Mouse (Mus musculus): Measurements from ENCODE around the gene Bahcc1. TPM values are rescaled to one million over a fixed set of nuclear protein-coding genes. Genes with fewer than 3 reads are reported as not detected.

The Bahcc1 gene
- polyA plus RNA-seq, 1 experiment from 2014 or later, result 0.84 TPM

- no peak overlapping the region for H3K9ac ChIP-seq (ENCODE audit: low read depth, low read length)
Measured at GRCm38 (mm10) chr11:120238306-120238705, 5.6 kb downstream of the Bahcc1 start.

GRCm38 (mm10) chr11:120238751-120239359, 6.1 kb downstream of the Bahcc1 start:
- H3K4me3 ChIP-seq (ENCODE audit: low read depth, low read length), result no peak overlapping the region
- 0 out of 2 replicates have a peak, but pooled peaks have one; percentile 5 for ATAC-seq (ENCODE audit: low read depth)
- no peaks in the 10 kb centered on the region for H3K9me3 ChIP-seq (replicated peaks; ENCODE audit: control insufficient read depth, low read length)
- peaks cover 66% of the 10 kb centered on the region for H3K27me3 ChIP-seq (ENCODE audit: control insufficient read depth, insufficient read depth, low read depth, low read length)
- H3K36me3 ChIP-seq (ENCODE audit: control insufficient read depth, insufficient read depth), result no peaks in the 10 kb centered on the region
- peaks cover 18% of the 10 kb centered on the region for H3K4me1 ChIP-seq (ENCODE audit: control insufficient read depth, low read depth, low read length)
- no peak overlapping the region for H3K4me2 ChIP-seq (ENCODE audit: low read depth, low read length)
- WGBS (ENCODE audit: insufficient replicate concordance), result 21% methylated on average over 7 of the region's 8 CpGs
- no peak overlapping the region for H3K9ac ChIP-seq (ENCODE audit: low read depth, low read length)
- peak overlapping the region; percentile 19; the same call in 1 of the 2 replicates for H3K27ac ChIP-seq (ENCODE audit: low read length)

More at GRCm38 (mm10) chr11:120238306-120238705, 5.6 kb downstream of the Bahcc1 start:
- no peak for ATAC-seq (ENCODE audit: low read depth)
- Histone ChIP-seq H3K4me1 (ENCODE audit: control insufficient read depth, low read depth, low read length) (peaks cover 21% of the 10 kb centered on the region), H3K27ac (ENCODE audit: low read length) (no peak overlapping the region), H3K4me3 (ENCODE audit: low read depth, low read length) (no peak overlapping the region), H3K4me2 (ENCODE audit: low read depth, low read length) (peak overlapping the region; percentile 71), H3K36me3 (ENCODE audit: control insufficient read depth, insufficient read depth) (no peaks in the 10 kb centered on the region), H3K27me3 (ENCODE audit: control insufficient read depth, insufficient read depth, low read depth, low read length) (peaks cover 72% of the 10 kb centered on the region), H3K9me3 (replicated peaks; ENCODE audit: control insufficient read depth, low read length) (no peaks in the 10 kb centered on the region)
- WGBS (ENCODE audit: insufficient replicate concordance), result 25% methylated on average over 8 of the region's 8 CpGs

GRCm38 (mm10) chr11:120239581-120239991, 6.8 kb downstream of the Bahcc1 start:
- no peak overlapping the region for H3K9ac ChIP-seq (ENCODE audit: low read depth, low read length)
- ATAC-seq (ENCODE audit: low read depth), result no peak
- H3K36me3 ChIP-seq (ENCODE audit: control insufficient read depth, insufficient read depth), result no peaks in the 10 kb centered on the region
- H3K4me3 ChIP-seq (ENCODE audit: low read depth, low read length), result no peak overlapping the region
- 20% methylated on average over 11 of the region's 11 CpGs for WGBS (ENCODE audit: insufficient replicate concordance)
- H3K27ac ChIP-seq (ENCODE audit: low read length), result no peak overlapping the region
- peak overlapping the region; percentile 24 for H3K4me2 ChIP-seq (ENCODE audit: low read depth, low read length)
- H3K27me3 ChIP-seq (ENCODE audit: control insufficient read depth, insufficient read depth, low read depth, low read length), result peaks cover 59% of the 10 kb centered on the region
- no peaks in the 10 kb centered on the region for H3K9me3 ChIP-seq (replicated peaks; ENCODE audit: control insufficient read depth, low read length)
- H3K4me1 ChIP-seq (ENCODE audit: control insufficient read depth, low read depth, low read length), result peaks cover 17% of the 10 kb centered on the region

GRCm38 (mm10) chr11:120240206-120240605, 7.5 kb downstream of the Bahcc1 start:
- Histone ChIP-seq H3K4me1 (ENCODE audit: control insufficient read depth, low read depth, low read length) (peaks cover 17% of the 10 kb centered on the region), H3K9ac (ENCODE audit: low read depth, low read length) (no peak overlapping the region), H3K9me3 (replicated peaks; ENCODE audit: control insufficient read depth, low read length) (no peaks in the 10 kb centered on the region), H3K27me3 (ENCODE audit: control insufficient read depth, insufficient read depth, low read depth, low read length) (peaks cover 54% of the 10 kb centered on the region), H3K4me3 (ENCODE audit: low read depth, low read length) (no peak overlapping the region), H3K36me3 (ENCODE audit: control insufficient read depth, insufficient read depth) (no peaks in the 10 kb centered on the region), H3K27ac (ENCODE audit: low read length) (no peak overlapping the region), H3K4me2 (ENCODE audit: low read depth, low read length) (peak overlapping the region; percentile 24; the same call in 1 of the 2 replicates)
- peak; percentile 33; the same call in 1 of the 2 replicates for ATAC-seq (ENCODE audit: low read depth)
- WGBS (ENCODE audit: insufficient replicate concordance), result 7% methylated on average over 10 of the region's 10 CpGs

GRCm38 (mm10) chr11:120240941-120241890, 8.5 kb downstream of the Bahcc1 start:
- H3K4me2 ChIP-seq (ENCODE audit: low read depth, low read length), result no peak overlapping the region
- H3K27ac ChIP-seq (ENCODE audit: low read length), result no peak overlapping the region
- H3K4me3 ChIP-seq (ENCODE audit: low read depth, low read length), result no peak overlapping the region
- no peak for ATAC-seq (ENCODE audit: low read depth)
- peaks cover 44% of the 10 kb centered on the region for H3K27me3 ChIP-seq (ENCODE audit: control insufficient read depth, insufficient read depth, low read depth, low read length)
- peaks cover 13% of the 10 kb centered on the region for H3K4me1 ChIP-seq (ENCODE audit: control insufficient read depth, low read depth, low read length)
- no peak overlapping the region for H3K9ac ChIP-seq (ENCODE audit: low read depth, low read length)
- no peaks in the 10 kb centered on the region for H3K36me3 ChIP-seq (ENCODE audit: control insufficient read depth, insufficient read depth)
- 62% methylated on average over 29 of the region's 29 CpGs for WGBS (ENCODE audit: insufficient replicate concordance)
- no peaks in the 10 kb centered on the region for H3K9me3 ChIP-seq (replicated peaks; ENCODE audit: control insufficient read depth, low read length)

GRCm38 (mm10) chr11:120241981-120242725, 9.4 kb downstream of the Bahcc1 start:
- ATAC-seq (ENCODE audit: low read depth), result no peak
- no peaks in the 10 kb centered on the region for H3K9me3 ChIP-seq (replicated peaks; ENCODE audit: control insufficient read depth, low read length)
- H3K4me1 ChIP-seq (ENCODE audit: control insufficient read depth, low read depth, low read length), result peaks cover 13% of the 10 kb centered on the region
- no peak overlapping the region for H3K9ac ChIP-seq (ENCODE audit: low read depth, low read length)
- H3K36me3 ChIP-seq (ENCODE audit: control insufficient read depth, insufficient read depth), result no peaks in the 10 kb centered on the region
- no peak overlapping the region for H3K4me3 ChIP-seq (ENCODE audit: low read depth, low read length)
- H3K27ac ChIP-seq (ENCODE audit: low read length), result no peak overlapping the region
- H3K4me2 ChIP-seq (ENCODE audit: low read depth, low read length), result no peak overlapping the region
- WGBS (ENCODE audit: insufficient replicate concordance), result 67% methylated on average over 6 of the region's 6 CpGs
- H3K27me3 ChIP-seq (ENCODE audit: control insufficient read depth, insufficient read depth, low read depth, low read length), result peaks cover 35% of the 10 kb centered on the region

GRCm38 (mm10) chr11:120242726-120243530, 10.2 kb downstream of the Bahcc1 start:
- Histone ChIP-seq H3K4me3 (ENCODE audit: low read depth, low read length) (no peak overlapping the region), H3K4me2 (ENCODE audit: low read depth, low read length) (no peak overlapping the region), H3K4me1 (ENCODE audit: control insufficient read depth, low read depth, low read length) (peaks cover 13% of the 10 kb centered on the region), H3K9ac (ENCODE audit: low read depth, low read length) (no peak overlapping the region), H3K36me3 (ENCODE audit: control insufficient read depth, insufficient read depth) (no peaks in the 10 kb centered on the region), H3K27me3 (ENCODE audit: control insufficient read depth, insufficient read depth, low read depth, low read length) (peaks cover 27% of the 10 kb centered on the region), H3K27ac (ENCODE audit: low read length) (no peak overlapping the region), H3K9me3 (replicated peaks; ENCODE audit: control insufficient read depth, low read length) (no peaks in the 10 kb centered on the region)
- 76% methylated on average over 22 of the region's 22 CpGs for WGBS (ENCODE audit: insufficient replicate concordance)
- no peak for ATAC-seq (ENCODE audit: low read depth)

- no peak for ATAC-seq (ENCODE audit: low read depth)
- Histone ChIP-seq H3K9ac (ENCODE audit: low read depth, low read length) (no peak overlapping the region), H3K27me3 (ENCODE audit: control insufficient read depth, insufficient read depth, low read depth, low read length) (peaks cover 22% of the 10 kb centered on the region), H3K9me3 (replicated peaks; ENCODE audit: control insufficient read depth, low read length) (no peaks in the 10 kb centered on the region), H3K4me2 (ENCODE audit: low read depth, low read length) (no peak overlapping the region), H3K27ac (ENCODE audit: low read length) (no peak overlapping the region), H3K4me1 (ENCODE audit: control insufficient read depth, low read depth, low read length) (peaks cover 13% of the 10 kb centered on the region), H3K4me3 (ENCODE audit: low read depth, low read length) (no peak overlapping the region), H3K36me3 (ENCODE audit: control insufficient read depth, insufficient read depth) (no peaks in the 10 kb centered on the region)
- WGBS (ENCODE audit: insufficient replicate concordance), result 68% methylated on average over 6 of the region's 6 CpGs
Measured at GRCm38 (mm10) chr11:120243531-120243820, 10.7 kb downstream of the Bahcc1 start.
